Mouse (Mus musculus) erythroblast, embryonic 14.5 days (primary cell): ENCODE results near the gene Akt2. TPM values are rescaled to one million over a fixed set of nuclear protein-coding genes. Genes with fewer than 3 reads are reported as not detected.

Experiments
- H3K27me3 ChIP-seq: 2 replicates; pipeline ENCODE4 v1.6.1; 2012; ENCODE audit warnings: inconsistent platforms; ENCODE audit not compliant: control insufficient read depth
- H3K36me3 ChIP-seq: 2 replicates; pipeline ENCODE4 v1.6.1; 2012; ENCODE audit warnings: mild to moderate bottlenecking, inconsistent platforms; ENCODE audit not compliant: control insufficient read depth
- H3K4me1 ChIP-seq: 2 replicates; pipeline ENCODE4 v1.6.1; 2012; ENCODE audit warnings: inconsistent platforms; ENCODE audit not compliant: control insufficient read depth
- H3K4me3 ChIP-seq: replicated peaks from 2 replicates; pipeline ENCODE3; 2012; ENCODE audit warnings: moderate library complexity, mild to moderate bottlenecking, inconsistent platforms
- H3K9me3 ChIP-seq: 2 replicates; pipeline ENCODE4 v1.6.1; 2012; ENCODE audit warnings: low read length, inconsistent platforms, mixed read lengths; ENCODE audit not compliant: control insufficient read depth
- GATA1 ChIP-seq: IDR thresholded peaks from 2 replicates; pipeline ENCODE4 v1.6.1; 2012; ENCODE audit warnings: low read length, inconsistent platforms, mixed read lengths
- TAL1 ChIP-seq: IDR thresholded peaks from 3 replicates; pipeline ENCODE4 v1.6.1; 2012; ENCODE audit warnings: low read length, inconsistent platforms, mixed read lengths
- polyA plus RNA-seq: library from polyadenylated mRNA; stranded (reverse); fragments of >175 nt; gene quantifications from 2 replicates; pipeline ENCODE4 v1.2.3, GENCODE M21; 2012

Akt2 gene
- polyA plus RNA-seq, 1 experiment = 5.3 TPM

DNA sequence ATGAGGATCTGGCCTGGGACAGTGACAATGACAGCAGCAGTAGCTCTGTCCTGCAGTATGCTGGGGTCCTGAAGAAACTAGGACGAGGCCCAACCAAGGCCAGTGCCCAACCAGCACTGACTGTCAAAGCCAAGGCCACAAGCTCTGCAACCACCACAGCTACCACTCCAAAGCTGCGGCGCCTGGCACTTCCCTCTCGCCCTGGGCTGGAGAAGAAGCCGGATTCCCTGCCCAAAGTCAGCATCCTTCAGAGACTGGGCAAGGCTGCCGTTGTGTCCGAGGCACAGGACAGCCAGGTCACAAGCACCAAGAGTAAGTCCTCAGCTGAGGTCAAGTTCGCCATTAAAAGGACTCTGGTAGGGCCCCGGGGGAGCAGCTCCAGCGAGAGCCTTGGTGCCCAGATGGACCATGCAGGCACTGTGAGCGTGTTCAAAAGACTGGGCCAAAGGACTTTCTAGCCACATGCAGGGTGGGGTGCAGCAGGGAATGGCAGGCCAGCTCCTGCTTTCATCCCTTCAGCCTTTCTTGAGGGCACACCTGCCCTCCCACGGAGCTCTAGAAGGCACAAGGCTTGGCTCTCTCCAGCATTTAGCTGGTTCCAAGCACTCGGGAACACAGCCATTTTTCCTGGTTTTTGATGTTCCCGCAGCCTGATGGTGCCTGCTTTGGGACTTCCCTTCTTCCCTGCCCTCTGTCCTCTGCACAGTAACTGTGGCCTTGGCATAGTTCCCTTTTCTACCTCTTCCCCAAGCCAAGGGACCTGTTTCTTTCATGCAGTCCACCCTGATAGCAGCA lies 10.8 kb upstream of the Akt2 start:
- Histone ChIP-seq H3K36me3 (peaks cover 93% of the 10 kb centered on the region), H3K27me3 (no peaks in the 10 kb centered on the region), H3K4me1 (no peaks in the 10 kb centered on the region), H3K9me3 (no peaks in the 10 kb centered on the region), H3K4me3 (no peak overlapping the region)
- TF ChIP-seq GATA1 (no peak), TAL1 (no peak)

DNA sequence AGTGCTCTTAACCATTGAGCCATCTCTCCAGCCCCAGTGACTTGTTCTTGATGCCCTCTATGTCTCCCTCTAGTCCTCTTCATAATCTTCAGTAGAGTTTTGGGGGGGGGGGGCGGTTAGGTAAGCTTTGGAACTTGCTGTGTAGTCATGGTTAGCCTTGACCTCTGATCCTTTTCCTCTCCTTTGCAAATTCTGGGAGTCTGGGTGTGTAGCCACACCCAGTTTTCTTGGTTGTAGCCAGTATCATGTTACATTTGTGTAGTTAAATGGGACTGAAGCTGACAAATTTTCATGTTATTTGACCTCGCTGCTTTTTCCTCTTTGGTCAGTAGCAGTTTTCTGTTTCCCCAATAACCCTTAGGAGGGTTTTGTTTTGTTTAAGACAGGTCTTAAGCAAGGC lies 4.5 kb upstream of the Akt2 start:
- H3K27me3 ChIP-seq = no peaks in the 10 kb centered on the region
- H3K4me1 ChIP-seq = peaks cover 5% of the 10 kb centered on the region
- H3K9me3 ChIP-seq = no peaks in the 10 kb centered on the region
- TF ChIP-seq TAL1 = no peak
- peaks cover 37% of the 10 kb centered on the region for H3K36me3 ChIP-seq
- no peak overlapping the region for H3K4me3 ChIP-seq

DNA sequence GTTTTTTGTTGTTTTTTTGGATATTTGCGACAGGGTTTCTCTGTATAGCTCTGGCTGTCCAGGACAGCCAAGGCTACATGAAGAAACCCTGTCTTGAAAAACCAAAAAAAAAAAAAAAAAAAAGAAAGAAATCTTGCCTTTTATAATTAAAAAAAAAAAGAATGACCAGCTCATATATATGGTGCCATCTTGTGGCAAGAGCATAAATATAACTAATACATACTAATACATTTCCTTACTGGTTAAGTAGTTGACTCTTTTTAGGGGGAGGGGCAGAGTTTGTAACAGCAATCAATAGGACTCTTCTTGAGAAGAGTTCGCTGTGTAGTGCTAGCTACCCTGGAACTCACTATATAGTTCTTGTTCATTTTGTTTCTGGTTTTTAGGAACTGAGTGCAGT lies 3.6 kb upstream of the Akt2 start:
- Histone ChIP-seq H3K36me3 (peaks cover 28% of the 10 kb centered on the region), H3K27me3 (no peaks in the 10 kb centered on the region), H3K9me3 (no peaks in the 10 kb centered on the region), H3K4me1 (peaks cover 13% of the 10 kb centered on the region), H3K4me3 (no peak overlapping the region)
- TF ChIP-seq TAL1 (no peak), GATA1 (no peak)

DNA sequence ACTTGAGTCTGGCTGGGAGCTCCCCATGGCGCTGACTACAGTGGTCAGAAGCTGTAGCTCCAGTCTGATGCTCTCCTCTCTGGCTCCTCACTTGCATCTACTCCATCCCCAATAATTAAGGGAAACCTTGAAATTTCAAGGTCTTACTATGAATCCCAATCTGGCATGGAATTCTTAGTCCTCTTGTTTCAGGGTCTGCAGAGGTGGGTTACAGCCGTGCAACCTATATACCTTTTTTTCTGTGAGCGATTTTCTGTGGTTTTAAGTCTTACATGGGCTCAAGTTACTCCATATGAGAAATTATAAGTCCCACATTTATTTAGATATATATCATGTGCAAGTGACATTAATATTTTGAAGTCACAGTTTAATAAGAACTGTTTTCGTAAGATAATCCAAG lies 1.3 kb upstream of the Akt2 start:
- H3K4me1 ChIP-seq = peaks cover 36% of the 10 kb centered on the region
- TF ChIP-seq GATA1 = no peak
- TF ChIP-seq TAL1 = no peak
- no peaks in the 10 kb centered on the region for H3K27me3 ChIP-seq
- H3K4me3 ChIP-seq = no peak overlapping the region
- H3K36me3 ChIP-seq = peaks cover 31% of the 10 kb centered on the region
- H3K9me3 ChIP-seq = no peaks in the 10 kb centered on the region

DNA sequence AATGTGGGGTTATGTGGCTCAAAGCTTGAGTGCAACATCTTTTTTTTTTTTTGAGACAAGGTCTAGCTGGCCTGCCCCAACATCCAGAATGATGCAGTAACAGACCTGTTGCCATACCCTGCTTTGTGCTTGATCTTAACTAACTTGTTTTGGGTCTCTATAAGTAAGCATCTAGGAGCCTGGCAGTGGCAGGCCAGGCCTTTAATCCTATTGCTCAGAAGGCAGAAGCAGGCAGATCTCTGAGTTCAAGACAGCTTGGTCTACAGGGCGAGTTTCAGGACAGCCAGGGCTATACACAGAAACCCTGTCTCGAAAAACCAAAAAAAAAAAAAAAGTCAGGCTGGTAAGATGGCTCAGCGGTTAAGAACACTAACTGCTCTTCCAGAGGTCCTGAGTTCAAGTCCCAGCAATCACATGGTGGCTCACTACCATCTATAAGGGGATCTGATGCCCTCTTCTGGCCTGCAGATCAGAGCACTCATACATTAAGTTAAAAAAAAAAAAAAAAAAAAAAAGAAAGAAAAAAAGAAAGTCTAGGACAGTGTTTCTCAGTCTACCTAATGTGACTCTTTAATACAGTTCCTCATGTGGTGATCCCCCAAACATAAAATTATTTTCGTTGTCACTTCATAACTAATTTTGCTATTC lies 662 bp upstream of the Akt2 start:
- peak overlapping the region; percentile 93 for H3K4me3 ChIP-seq
- H3K4me1 ChIP-seq = peaks cover 42% of the 10 kb centered on the region

DNA sequence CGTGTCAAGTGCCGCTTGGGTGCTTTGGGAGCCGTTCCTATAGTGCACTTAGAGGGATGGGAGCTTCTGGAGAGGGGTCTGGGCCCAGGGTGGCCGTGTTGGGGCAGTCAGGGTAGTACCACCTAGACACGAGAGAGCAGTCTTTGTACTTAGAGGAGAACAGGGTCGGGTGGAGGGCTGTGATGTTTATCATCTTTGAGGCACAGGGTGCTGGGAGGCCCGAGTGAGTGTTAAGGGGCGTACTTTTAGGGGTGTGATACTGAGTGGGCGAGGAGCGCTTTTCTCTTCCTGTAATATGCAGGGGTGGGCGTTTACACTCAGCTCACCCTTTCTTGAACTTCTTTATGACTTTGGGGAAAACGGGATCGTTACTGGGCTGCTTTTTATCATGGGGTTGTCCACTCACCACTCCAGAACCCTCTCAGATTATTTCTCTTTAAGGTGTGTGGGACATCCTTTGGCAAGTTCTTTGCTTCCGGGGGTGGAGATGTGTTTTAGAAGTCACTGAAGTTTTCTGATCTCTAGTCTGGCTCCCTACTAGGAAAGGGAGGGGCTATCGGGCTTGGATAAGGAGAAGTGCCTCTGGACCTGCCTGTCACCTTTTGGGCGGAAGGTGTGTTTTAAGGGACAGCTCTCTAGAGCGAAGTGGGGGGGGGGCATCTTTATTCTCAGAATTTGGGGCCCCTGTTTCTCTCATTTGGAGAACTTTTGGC lies 1.0 kb downstream of the Akt2 start:
- Histone ChIP-seq H3K27me3 (no peaks in the 10 kb centered on the region), H3K4me1 (peaks cover 59% of the 10 kb centered on the region), H3K4me3 (peak overlapping the region; percentile 93), H3K36me3 (peaks cover 46% of the 10 kb centered on the region), H3K9me3 (no peaks in the 10 kb centered on the region)
- no peak for TF ChIP-seq TAL1
- TF ChIP-seq GATA1 = no peak; the same call in 1 of the 2 replicates

More for the DNA sequence above, 662 bp upstream of the Akt2 start:
- no peaks in the 10 kb centered on the region for H3K27me3 ChIP-seq
- peaks cover 30% of the 10 kb centered on the region for H3K36me3 ChIP-seq
- TF ChIP-seq TAL1 = no peak
- no peak for TF ChIP-seq GATA1
- H3K9me3 ChIP-seq = no peaks in the 10 kb centered on the region

DNA sequence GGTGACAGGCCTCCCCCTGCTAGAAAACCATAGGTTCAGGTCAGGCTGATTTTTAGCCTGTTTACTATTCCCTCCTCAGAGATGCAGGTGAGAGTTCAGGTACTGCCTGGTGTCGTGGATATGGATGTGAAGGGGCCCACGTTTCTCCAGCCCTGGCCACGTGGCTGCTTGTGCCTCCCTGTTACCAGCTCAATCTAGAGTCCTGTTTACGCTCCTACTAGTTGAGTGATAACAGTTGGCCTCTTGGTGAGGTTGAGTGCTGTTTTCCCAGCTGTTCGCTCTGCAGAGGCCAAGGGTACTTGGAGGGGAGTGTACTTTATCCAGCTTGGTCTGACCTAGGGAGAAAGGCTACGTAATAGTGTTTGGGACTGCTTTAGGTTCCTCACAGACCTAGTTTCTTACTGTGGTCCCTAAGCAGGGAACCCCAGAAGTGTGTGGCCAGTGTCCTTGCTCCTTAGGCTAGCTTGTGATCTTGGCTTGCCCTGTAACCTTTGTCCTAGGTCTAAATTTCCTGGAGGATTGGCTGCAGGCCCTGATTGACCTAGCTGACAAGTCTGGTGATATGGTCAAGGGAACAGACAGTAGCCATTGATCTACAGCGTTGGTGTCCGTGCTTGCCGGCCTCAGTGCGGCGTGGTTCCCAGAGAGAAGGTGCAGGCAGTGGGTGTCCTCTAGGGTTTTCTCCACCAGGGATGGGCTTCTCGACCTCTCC lies 1.7 kb downstream of the Akt2 start:
- peaks cover 66% of the 10 kb centered on the region for H3K4me1 ChIP-seq
- peaks cover 51% of the 10 kb centered on the region for H3K36me3 ChIP-seq
- H3K27me3 ChIP-seq = no peaks in the 10 kb centered on the region
- no peaks in the 10 kb centered on the region for H3K9me3 ChIP-seq
- TF ChIP-seq TAL1 = no peak
- no peak for TF ChIP-seq GATA1
- H3K4me3 ChIP-seq = peak overlapping the region; percentile 93

DNA sequence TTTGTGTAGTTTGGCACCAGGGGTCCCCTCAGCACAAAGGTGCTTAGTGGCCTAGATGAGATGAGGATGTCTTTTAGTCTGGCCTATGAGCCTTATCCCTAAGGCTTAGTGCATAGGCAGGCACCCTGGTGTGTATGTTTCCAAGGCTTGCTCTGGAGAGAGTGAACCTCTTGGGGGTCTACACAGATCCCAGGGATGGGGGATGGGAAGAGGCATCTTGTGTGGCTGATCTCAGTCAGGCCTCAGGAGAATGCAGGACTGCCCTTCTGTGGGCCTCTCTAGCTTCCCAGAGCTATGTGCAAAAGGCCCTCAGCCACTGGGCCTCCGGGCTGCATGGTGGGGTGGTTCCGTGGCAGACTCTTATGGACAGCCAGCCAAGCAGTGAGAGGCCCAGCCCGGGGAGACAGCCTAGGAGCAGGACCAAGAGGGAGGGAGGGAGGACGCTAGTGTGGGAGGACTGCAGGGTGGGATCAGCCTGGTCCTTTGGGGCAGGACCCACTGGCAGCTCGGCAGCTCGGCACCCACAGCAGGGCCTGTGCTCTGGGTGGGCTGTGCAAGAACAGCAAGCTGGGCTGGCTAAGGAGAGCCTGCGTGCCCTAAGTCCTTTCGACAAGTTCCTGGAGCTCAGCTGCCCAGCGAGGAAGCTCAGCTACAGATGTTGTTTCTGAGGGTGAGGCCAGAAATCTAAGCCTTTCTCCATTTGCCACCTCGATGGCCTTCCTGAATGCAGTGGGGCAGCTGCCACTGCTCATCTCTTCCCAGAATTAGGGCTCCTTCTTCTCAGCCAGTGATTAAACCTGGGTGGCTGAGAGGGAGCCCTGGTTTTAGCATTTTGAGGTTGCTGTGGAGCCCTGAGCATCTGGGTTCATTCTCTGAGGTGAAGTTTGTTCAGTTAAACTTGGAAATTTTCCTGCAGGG lies 5.5 kb downstream of the Akt2 start:
- H3K27me3 ChIP-seq = no peaks in the 10 kb centered on the region
- H3K4me1 ChIP-seq = peaks cover 79% of the 10 kb centered on the region
- peaks cover 67% of the 10 kb centered on the region for H3K36me3 ChIP-seq
- no peak overlapping the region for H3K4me3 ChIP-seq
- H3K9me3 ChIP-seq = no peaks in the 10 kb centered on the region
- no peak for TF ChIP-seq TAL1
- TF ChIP-seq GATA1 = no peak
